Mouse (Mus musculus): Measurements from ENCODE around the gene Ceacam9.
"Not testable (repeated sequence)": the region's sequence is repeated elsewhere in the genome, so short reads cannot be mapped to it uniquely, and the experiment has no call there.

DNA sequence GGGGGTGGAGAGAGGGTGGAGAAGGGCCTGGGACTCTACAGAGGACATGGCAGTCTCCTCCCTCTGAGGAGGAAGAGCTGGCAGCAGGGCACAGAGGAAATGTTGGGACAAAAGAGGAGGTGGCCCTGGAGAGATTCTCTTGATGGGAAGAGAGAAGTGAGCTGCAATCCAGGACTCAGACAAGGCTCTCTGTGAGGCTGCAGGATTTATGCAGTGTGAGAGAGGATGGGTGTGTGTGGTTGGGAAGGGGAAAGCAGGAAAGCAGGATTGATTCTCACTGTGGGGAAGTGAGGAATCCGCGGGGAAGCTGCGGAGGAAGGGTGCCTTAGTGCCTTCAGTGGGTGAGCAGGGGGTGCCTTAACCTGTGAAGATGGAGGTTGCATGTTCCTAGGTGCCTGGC lies 761 bp downstream of the Ceacam9 start:
- TF ChIP-seq CTCF (IDR thresholded peaks at IDR 0.05; ENCODE audit: low read depth, low read length); GATA1 (IDR thresholded peaks at IDR 0.05; ENCODE audit: borderline replicate concordance, low read length): not testable (repeated sequence)

All from G1E (cell line).